Mouse (Mus musculus): ENCODE results near the gene Odc1. TPM values are rescaled to one million over a fixed set of nuclear protein-coding genes. Genes with fewer than 3 reads are reported as not detected.

The Odc1 gene
- 236 and 267 TPM in 2 replicates for polyA plus RNA-seq (2015; fragmentation: Nextera tagmentation; extraction: Ambion mirVana)

DNA sequence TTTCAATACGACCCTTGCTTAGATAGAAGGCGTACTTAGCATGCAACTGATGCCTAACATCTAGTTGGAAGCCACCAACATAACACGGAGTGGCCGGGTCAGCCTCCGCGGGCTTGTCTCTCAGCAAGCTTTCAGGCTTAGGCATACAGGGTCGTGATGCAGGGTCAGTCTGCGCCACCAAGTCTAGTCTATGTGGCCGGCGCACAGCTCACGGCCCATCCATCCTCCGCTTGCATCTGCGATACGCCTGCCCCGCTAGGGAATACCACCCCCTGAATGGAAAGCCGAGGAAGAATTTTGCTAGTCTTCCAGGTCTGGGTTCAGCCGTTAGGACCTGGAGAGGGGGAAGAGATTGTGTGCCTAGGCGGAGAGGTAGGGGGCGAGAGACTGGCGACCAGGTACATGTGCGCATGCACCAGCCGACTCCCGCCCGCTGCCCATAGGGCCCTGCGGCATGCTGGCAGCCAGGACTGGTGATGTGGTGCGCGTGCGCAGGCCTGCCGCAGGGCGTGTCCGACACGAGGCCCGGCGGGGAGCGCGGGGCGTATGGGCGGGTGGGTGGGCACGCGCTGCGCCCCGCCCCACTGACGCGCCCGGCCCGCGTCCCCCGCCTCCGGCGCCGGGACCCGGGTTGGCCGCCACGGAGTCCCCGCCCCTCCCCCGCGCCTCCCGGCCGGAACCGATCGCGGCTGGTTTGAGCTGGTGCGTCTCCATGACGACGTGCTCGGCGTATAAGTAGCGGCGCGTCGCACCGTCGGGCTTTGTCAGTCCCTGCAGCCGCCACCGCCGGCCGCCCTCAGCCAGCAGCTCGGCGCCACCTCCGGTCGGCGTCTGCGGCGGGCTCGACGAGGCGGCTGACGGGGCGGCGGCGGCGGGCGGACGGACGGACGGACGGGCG, at the start of gene Odc1:
TSS of gene Odc1 (plus strand) at position 586 of the 898 bp plus-strand sequence.
- H3K4me2 ChIP-seq = peak within 1 kb of the TSS; percentile 83
- H3K27ac ChIP-seq = peak within 1 kb of the TSS; percentile 89
- WGBS = 1% methylated on average over 70 of the region's 98 CpGs
- peaks cover 26% of the 10 kb centered on the region for H3K36me3 ChIP-seq (ENCODE audit: poor library complexity, severe bottlenecking)
- peak within 1 kb of the TSS; percentile 99 for H3K9ac ChIP-seq
- no peaks in the 10 kb centered on the region for H3K27me3 ChIP-seq
- no peaks in the 10 kb centered on the region for H3K9me3 ChIP-seq (replicated peaks)
- peaks cover 28% of the 10 kb centered on the region for H3K4me1 ChIP-seq
- peak; percentile 96 for ATAC-seq
- H3K4me3 ChIP-seq = peak within 1 kb of the TSS; percentile 91

DNA sequence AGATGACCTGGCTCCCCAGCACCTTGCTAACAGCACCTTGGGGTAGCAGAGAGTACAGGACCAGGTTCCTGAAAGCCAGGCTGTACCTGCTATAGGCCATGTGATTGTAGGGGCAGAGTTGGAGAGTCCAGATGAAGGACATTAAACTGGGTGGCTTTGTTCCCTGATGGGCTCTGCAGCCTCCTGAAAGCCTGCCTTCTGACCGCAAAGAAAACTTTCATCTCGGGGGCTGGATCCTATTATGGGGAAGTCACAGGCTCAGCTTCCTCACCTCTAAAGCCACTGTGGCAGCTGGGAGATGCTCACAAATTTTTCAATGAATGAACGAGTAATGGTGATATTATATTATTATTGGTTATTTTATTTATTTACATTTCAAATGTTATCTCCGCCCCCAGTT, 49.8 kb upstream of the Odc1 start:
- Histone ChIP-seq H3K4me3 (no peak overlapping the region), H3K9ac (no peak overlapping the region), H3K36me3 (ENCODE audit: poor library complexity, severe bottlenecking) (no peaks in the 10 kb centered on the region), H3K4me2 (no peak overlapping the region), H3K4me1 (peaks cover 10% of the 10 kb centered on the region), H3K9me3 (replicated peaks) (no peaks in the 10 kb centered on the region), H3K27ac (no peak overlapping the region), H3K27me3 (no peaks in the 10 kb centered on the region)
- no peak for ATAC-seq
- WGBS = 63% methylated on average over 4 of the region's 4 CpGs

DNA sequence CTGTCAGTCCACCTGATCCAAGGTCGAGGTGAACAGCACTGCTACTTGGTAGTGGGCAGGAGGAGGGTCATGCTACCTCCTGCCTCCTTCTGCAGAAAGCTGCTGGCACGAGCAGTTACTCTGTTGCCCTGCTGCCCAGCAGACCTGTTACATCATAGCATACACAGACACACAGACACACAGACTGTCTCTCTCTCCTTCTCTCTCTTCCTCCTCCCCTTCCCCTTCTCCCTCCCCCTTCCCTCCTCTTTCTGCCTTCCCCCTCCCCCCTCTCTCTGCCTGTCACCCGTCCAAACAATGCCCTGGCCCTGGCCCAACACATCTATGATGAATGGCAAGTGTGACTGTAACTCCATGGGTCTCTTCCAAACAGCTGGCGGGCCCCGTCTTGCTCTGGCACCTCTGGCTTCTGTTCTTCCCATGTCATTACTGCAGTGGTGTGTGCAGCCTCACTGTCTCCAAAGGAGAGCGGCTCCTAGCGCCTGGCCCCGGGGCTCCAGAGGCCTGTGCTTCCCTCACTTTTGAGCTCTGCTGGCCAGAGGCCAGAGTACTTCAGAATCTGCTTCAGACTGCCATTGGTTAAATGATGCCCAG, 48.6 kb upstream of the Odc1 start:
- Histone ChIP-seq H3K4me2 (peak overlapping the region; percentile 29), H3K9ac (no peak overlapping the region), H3K9me3 (replicated peaks) (no peaks in the 10 kb centered on the region), H3K36me3 (ENCODE audit: poor library complexity, severe bottlenecking) (no peaks in the 10 kb centered on the region), H3K27me3 (no peaks in the 10 kb centered on the region), H3K4me3 (no peak overlapping the region), H3K4me1 (peaks cover 10% of the 10 kb centered on the region), H3K27ac (no peak overlapping the region)
- peak; percentile 85 for ATAC-seq
- 15% methylated on average over 8 of the region's 8 CpGs for WGBS

DNA sequence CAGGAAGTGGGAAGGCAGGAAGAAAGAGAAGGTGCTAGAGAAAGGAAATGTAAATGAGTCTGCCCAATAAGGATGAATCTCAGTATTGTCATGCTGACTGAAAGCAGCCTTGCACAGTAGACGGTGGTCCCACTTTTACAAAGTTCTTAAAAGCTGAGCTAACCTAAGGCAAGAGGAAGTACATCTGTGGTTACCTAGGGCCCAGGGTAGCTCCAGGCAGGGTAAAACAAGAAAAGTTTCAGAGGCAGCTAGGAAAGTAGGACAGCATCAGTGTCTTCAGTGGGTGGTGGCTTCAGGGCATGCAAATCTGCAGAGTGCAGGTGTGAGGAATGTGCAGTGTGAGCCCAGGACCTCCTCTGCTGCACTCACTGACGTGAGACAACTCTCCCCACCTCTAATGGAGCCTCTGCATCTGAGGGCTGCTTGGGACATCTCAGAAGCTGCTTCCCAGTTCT, 38.9 kb upstream of the Odc1 start:
- Histone ChIP-seq H3K9ac (no peak overlapping the region), H3K27ac (no peak overlapping the region), H3K27me3 (no peaks in the 10 kb centered on the region), H3K36me3 (ENCODE audit: poor library complexity, severe bottlenecking) (no peaks in the 10 kb centered on the region), H3K9me3 (replicated peaks) (no peaks in the 10 kb centered on the region), H3K4me1 (no peaks in the 10 kb centered on the region), H3K4me2 (no peak overlapping the region), H3K4me3 (no peak overlapping the region)
- WGBS = 36% methylated on average over 2 of the region's 2 CpGs
- ATAC-seq = no peak

DNA sequence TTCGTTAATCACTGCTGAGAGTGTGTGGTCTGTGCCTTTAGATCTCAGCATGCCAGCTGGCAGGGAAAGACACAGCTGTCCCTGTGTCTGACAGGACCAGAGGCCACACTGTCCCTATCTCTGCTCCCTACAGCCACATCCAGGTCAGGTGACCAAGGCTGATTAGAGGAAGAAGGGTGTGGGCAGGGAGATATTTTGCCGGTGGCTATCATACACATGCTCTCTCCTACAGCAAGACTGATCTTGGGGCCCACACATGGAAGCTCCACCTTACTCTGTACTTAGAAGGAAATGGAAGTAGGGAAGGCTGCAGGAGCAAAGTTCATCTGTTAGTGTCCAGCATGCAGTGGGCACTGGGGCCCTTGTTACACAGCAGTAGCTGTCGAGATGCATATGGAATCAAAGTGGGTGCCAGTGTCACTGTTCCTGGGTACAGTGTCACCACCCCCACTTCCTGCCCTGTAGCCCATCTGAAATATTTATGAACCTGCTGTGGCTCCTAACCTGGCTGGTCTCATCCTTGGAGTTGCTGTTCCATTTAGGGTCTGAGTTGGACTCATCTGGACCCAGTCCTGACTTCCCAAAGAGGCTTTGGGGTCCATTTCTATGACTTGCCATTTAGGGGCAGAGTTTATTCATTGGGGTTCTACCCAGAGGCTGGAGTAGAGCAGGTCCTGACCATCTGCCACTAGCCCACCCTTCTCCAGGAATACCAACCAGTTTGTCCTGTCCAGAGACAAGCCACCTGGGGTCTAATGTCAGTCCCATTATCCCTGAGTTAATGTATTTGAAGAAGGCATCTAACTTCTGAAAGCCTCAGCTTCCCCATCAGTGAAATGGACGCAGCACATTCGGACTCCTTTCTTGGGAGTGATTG, 38.2 kb upstream of the Odc1 start:
- Histone ChIP-seq H3K9me3 (replicated peaks) (no peaks in the 10 kb centered on the region), H3K4me2 (no peak overlapping the region), H3K36me3 (ENCODE audit: poor library complexity, severe bottlenecking) (no peaks in the 10 kb centered on the region), H3K9ac (no peak overlapping the region), H3K27me3 (no peaks in the 10 kb centered on the region), H3K4me1 (no peaks in the 10 kb centered on the region), H3K4me3 (no peak overlapping the region), H3K27ac (no peak overlapping the region)
- WGBS = 69% methylated on average over 5 of the region's 5 CpGs
- ATAC-seq = no peak

DNA sequence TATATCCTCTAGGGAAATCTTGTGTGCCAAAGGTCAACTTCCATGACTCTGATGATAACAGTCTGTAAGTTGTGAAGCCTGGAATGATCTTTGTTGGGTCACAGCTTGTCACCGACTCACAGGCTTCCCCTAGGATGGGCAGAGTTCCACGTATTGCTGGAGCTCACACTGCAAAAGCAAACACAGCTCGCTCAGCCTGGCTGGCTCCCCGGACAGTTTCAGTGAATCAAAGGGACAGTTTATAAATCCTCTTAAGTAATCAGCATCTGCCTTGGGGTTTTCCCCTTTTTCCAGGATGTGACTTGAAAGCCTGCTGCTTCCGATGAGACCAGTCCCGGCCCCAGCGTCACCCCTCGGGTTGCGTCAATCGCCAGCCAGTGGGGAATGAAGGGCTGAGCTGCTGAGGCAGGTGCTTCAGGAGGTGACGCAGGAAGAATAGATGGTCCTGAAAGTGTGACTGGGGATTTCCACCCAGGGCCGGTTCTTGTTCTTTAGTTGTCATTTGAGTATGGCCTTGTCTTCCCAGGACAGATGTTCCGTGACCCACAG, 37.5 kb upstream of the Odc1 start:
- Histone ChIP-seq H3K9ac (no peak overlapping the region), H3K4me2 (no peak overlapping the region), H3K4me1 (no peaks in the 10 kb centered on the region), H3K27me3 (no peaks in the 10 kb centered on the region), H3K36me3 (ENCODE audit: poor library complexity, severe bottlenecking) (no peaks in the 10 kb centered on the region), H3K4me3 (no peak overlapping the region), H3K9me3 (replicated peaks) (no peaks in the 10 kb centered on the region), H3K27ac (no peak overlapping the region)
- 56% methylated on average over 13 of the region's 13 CpGs for WGBS
- no peak for ATAC-seq

DNA sequence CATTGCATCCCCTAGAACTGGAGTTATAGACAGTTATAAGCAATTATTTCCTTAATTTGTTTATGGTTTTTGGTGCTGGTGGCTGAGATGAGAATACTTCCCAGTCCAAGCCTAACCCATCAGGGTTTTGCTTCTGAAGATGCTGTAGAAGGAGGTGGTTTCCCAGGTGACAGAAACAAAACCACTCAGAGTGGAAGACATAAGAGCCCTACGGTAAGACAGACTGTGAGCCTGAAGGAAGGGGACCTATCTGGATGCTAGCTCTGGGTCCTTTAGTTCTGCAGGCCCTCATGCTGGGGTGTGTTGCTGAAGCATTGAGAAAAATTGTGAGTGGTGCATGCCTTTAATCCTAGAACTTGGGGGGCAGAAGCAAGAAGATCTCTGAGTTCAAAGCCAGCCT, 35.3 kb upstream of the Odc1 start:
- ATAC-seq = no peak
- Histone ChIP-seq H3K4me2 (no peak overlapping the region), H3K27me3 (no peaks in the 10 kb centered on the region), H3K36me3 (ENCODE audit: poor library complexity, severe bottlenecking) (no peaks in the 10 kb centered on the region), H3K4me3 (no peak overlapping the region), H3K9ac (no peak overlapping the region), H3K4me1 (no peaks in the 10 kb centered on the region), H3K27ac (no peak overlapping the region), H3K9me3 (replicated peaks) (no peaks in the 10 kb centered on the region)
- 81% methylated on average over 1 of the region's 1 CpGs for WGBS

DNA sequence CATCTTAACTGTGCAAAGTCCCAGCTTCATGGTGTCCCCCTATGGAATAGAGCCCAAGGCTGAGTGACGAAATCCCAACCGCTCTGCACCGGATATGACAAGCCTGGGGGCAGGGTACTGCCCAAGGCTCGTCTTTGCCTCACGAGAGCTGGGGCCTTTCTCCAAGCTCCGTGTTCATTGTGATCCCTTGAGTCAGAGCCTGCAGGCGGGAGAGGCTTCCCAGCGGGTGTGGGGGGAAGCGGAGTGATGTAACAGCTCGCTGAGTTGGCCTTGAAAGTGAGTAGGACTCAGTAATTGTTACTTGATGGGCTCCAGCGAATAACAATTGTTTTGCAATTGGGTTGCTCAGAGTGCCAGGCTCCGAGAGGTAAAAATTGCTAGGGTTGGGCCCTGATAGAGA, 34.4 kb upstream of the Odc1 start:
- Histone ChIP-seq H3K27ac (no peak overlapping the region), H3K4me3 (no peak overlapping the region), H3K4me1 (no peaks in the 10 kb centered on the region), H3K36me3 (ENCODE audit: poor library complexity, severe bottlenecking) (no peaks in the 10 kb centered on the region), H3K9me3 (replicated peaks) (no peaks in the 10 kb centered on the region), H3K9ac (no peak overlapping the region), H3K4me2 (no peak overlapping the region), H3K27me3 (no peaks in the 10 kb centered on the region)
- WGBS = 42% methylated on average over 12 of the region's 12 CpGs
- ATAC-seq = no peak

DNA sequence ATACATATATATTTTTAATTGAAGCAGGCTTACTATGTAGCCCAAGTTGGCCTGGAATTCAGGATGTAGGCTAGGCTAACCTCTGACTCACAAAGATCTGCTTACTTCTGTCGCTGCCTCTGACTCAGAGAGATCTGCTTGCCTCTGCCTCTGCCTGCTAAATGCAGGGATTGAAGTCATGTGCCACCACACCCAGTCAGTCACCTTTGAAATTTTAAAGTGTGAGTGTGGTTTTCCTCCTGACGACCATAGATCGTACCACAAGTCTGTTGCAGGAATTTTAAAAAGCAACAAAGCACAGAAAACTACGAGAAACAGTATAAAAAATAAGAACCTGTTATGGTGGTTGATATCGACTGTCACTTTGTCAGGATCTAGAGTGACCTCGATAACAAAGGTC, 33.6 kb upstream of the Odc1 start:
- Histone ChIP-seq H3K27me3 (no peaks in the 10 kb centered on the region), H3K4me2 (no peak overlapping the region), H3K4me3 (no peak overlapping the region), H3K27ac (no peak overlapping the region), H3K9ac (no peak overlapping the region), H3K9me3 (replicated peaks) (no peaks in the 10 kb centered on the region), H3K36me3 (ENCODE audit: poor library complexity, severe bottlenecking) (no peaks in the 10 kb centered on the region), H3K4me1 (no peaks in the 10 kb centered on the region)
- 90% methylated on average over 6 of the region's 6 CpGs for WGBS
- ATAC-seq = no peak

DNA sequence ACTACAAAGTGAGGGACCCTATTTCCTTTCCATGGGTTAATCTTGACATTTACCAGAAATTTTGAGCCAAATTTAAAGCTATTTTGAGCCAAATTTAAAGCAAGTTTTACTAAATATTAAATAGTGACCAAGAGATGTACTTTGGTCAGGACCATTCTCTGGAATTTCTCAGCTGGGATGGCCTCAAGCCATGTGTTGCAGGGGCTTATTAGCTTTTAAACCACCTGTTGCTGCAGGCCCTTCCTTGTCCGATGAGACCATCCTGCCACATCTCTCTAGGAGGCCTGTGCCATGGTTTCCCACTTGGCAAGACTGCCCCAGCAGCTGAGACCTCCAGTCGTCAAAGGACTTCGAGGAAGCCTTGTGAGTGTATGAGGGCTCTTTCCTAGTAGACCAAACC, 15.4 kb upstream of the Odc1 start:
- Histone ChIP-seq H3K4me2 (no peak overlapping the region), H3K9ac (no peak overlapping the region), H3K9me3 (replicated peaks) (no peaks in the 10 kb centered on the region), H3K36me3 (ENCODE audit: poor library complexity, severe bottlenecking) (no peaks in the 10 kb centered on the region), H3K27ac (no peak overlapping the region), H3K27me3 (no peaks in the 10 kb centered on the region), H3K4me3 (no peak overlapping the region), H3K4me1 (no peaks in the 10 kb centered on the region)
- ATAC-seq = no peak
- 94% methylated on average over 3 of the region's 3 CpGs for WGBS

DNA sequence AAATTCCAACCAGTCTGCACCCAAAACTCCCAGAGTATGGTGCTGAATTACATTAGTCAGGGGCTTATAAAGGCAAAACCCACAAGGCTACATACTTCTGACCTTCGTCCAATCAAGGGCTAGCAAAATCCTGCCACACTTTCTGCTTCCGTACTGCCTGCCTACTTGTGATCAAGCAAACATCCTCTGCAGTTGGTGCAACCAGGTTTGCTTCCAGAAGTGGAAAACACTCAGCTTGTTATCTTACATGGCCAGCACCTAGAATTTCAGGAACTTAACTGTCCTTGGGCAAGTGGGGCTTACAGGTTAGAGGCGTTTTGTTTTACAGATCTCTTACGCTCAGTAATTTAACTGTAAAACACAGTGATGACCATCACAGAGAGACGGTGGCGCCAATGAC, 14.9 kb upstream of the Odc1 start:
- H3K9ac ChIP-seq = no peak overlapping the region
- H3K4me3 ChIP-seq = no peak overlapping the region
- H3K4me1 ChIP-seq = no peaks in the 10 kb centered on the region
- WGBS = 82% methylated on average over 6 of the region's 6 CpGs
- no peaks in the 10 kb centered on the region for H3K9me3 ChIP-seq (replicated peaks)
- H3K4me2 ChIP-seq = no peak overlapping the region
- H3K27ac ChIP-seq = no peak overlapping the region
- H3K36me3 ChIP-seq (ENCODE audit: poor library complexity, severe bottlenecking) = no peaks in the 10 kb centered on the region
- H3K27me3 ChIP-seq = no peaks in the 10 kb centered on the region
- no peak for ATAC-seq

DNA sequence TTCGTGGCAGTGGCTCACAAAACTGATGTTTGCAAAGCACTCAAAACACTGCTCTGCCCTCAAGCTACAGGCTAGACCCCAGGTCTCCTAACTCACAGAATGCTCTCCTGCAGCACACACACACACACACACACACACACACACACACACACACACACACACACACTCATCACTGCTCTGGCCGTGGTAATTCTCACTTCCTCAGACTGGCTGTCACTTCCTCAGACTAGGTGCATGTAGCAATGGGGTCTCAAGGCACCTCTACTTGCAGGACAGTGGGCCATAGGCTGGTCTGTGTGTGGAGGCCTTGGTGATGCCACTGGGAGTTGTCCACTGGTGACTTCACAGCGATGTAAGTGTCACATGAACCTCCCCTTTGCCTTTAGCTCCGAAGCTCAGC, 13.8 kb upstream of the Odc1 start:
- no peak overlapping the region for H3K4me3 ChIP-seq
- no peaks in the 10 kb centered on the region for H3K27me3 ChIP-seq
- H3K27ac ChIP-seq = no peak overlapping the region
- H3K36me3 ChIP-seq (ENCODE audit: poor library complexity, severe bottlenecking) = no peaks in the 10 kb centered on the region
- ATAC-seq = no peak
- H3K9ac ChIP-seq = no peak overlapping the region
- H3K4me2 ChIP-seq = no peak overlapping the region
- H3K4me1 ChIP-seq = no peaks in the 10 kb centered on the region
- no peaks in the 10 kb centered on the region for H3K9me3 ChIP-seq (replicated peaks)
- 87% methylated on average over 4 of the region's 4 CpGs for WGBS

Data from forebrain, embryonic 13.5 days (tissue).